Mouse (Mus musculus): ENCODE results near the gene Slc25a28.

Gene Slc25a28

DNA sequence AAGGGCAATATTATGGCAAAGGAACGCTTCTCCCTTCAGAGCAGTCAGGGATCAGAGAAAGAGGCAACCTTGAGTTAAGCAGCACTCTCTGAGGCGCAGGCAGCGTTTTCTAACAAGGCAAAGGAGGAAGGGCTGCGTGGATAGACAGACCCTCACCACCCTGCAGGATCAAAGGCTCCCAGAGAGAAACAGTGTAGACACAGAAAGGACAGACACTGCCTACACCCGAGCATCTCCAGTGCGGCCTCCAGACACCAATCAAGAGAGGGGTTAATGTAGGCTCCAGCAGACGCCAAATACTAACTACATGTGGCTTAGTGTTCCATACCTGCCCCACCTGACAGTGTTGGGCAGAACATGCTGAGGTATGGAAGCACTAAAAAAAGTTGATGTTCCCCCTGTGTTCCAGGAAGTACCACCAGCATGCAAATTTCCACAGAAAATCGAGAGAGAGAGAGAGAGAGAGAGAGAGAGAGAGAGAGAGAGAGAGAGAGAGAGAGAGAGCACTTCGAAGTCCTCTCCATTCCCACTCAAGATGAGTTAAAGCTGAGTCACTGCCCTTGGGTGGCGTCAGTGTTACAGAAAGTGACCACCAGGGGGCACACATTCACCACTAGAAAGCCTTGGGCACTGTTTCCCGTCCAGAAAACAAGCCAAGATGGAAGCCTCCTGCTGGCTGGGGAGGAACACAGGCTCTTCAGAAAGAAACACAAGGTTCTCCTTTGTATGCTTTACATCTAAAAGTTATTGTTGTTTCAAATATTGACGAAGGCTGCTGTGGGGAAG, 44.0 kb downstream of the Slc25a28 start:
- DNase-seq: peak; percentile 85

GRCm38 (mm10) chr19:43629088-43629487, 45.6 kb downstream of the Slc25a28 start:
- DNase-seq: no peak

DNA sequence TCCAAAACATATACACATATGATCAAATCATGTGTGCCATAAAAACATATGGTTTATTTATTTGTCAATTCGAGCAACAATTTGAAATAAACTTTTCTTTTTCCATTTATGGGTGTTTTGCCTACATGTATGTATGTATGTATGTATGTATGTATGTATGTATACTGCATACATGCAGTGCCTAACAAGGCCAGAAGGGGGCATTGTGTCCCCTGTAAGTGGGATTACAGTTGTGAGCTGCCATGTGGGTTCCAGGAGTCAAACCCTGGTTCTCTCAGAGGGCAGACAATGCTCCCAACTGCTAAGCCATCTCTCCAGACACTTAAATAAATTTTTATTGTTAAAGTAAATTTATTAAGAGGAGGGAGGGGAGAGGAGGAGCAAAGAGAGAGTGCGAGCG, 47.3 kb downstream of the Slc25a28 start:
- DNase-seq: no peak

GRCm38 (mm10) chr19:43626160-43626559, 48.5 kb downstream of the Slc25a28 start:
- no peak for DNase-seq

DNA sequence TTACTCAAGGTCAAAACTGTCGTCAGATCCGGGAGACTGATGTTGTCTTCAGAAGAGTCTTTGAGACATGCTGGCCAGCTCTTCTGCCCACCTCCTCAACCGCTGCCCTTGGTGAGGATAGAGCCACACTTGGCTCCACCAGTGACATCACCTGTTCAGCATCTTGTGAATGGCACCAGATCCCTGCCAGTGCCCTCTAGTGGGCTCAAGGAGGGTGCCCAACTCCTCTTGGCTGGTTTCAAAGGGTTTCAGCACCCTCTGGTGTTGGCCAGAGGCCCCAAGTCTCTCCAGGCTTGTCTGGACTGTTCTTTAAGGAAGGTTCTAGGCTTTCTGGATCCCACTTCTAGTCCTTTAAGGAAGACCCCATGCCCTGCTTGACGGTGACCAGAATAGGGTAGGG, 50.8 kb downstream of the Slc25a28 start:
- DNase-seq: peak; percentile 77

DNA sequence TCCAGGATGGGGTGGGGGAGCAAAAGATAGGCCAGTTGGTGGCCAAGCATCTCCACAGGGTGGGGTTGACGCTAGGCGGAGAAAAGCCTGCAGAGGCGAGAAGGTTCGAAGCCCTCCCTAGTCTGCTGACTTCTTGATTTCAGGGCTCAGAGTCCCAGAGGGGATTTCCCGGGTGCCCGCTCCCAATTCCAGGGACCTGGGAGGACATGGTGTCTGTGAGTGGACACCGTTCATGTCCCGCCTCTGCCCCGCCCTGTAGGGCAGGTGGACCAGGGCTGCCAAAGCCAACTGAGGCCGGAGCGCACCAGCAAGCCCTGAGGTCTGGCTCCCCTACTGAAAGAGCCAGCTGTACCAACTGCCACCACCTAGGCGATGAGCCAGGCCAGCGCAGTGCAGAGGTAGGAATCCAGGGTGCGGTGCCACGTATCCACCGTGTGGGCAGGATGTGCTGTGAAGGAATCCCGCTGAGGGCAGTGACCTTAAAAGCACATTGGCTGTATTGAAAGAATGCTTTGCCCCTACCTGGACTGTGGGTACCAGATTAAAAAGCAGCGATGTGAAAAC, 54.7 kb downstream of the Slc25a28 start:
- DNase-seq: no peak

- no peak for DNase-seq
Observed at GRCm38 (mm10) chr19:43618505-43619030, 56.1 kb downstream of the Slc25a28 start.

GRCm38 (mm10) chr19:43617761-43618349, 56.8 kb downstream of the Slc25a28 start:
- DNase-seq: no peak

- DNase-seq: no peak
Observed at GRCm38 (mm10) chr19:43616889-43617288, 57.8 kb downstream of the Slc25a28 start.

DNA sequence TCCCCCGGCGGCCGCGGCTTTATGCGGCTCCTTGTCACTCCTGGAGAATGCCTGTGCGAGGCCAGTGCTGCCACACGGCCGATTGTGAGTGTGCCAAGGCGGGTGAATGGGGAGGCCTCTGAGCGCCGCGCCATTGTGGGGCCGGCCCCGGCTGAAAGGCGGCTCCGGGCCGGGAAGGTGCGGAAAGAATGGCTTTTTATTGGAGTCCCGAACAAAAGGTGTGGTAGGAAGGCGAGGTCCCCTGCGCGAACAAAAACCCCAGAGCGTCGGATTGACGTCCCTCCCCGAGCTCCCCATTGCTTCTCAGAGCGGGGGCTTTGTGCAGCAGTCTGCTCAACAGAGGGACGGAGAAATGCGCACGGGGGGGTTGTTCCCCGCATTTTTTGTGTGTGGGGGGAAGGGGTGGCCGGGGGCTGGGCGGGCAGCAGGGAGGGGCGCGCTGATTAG, 58.2 kb downstream of the Slc25a28 start:
- no peak for DNase-seq

DNA sequence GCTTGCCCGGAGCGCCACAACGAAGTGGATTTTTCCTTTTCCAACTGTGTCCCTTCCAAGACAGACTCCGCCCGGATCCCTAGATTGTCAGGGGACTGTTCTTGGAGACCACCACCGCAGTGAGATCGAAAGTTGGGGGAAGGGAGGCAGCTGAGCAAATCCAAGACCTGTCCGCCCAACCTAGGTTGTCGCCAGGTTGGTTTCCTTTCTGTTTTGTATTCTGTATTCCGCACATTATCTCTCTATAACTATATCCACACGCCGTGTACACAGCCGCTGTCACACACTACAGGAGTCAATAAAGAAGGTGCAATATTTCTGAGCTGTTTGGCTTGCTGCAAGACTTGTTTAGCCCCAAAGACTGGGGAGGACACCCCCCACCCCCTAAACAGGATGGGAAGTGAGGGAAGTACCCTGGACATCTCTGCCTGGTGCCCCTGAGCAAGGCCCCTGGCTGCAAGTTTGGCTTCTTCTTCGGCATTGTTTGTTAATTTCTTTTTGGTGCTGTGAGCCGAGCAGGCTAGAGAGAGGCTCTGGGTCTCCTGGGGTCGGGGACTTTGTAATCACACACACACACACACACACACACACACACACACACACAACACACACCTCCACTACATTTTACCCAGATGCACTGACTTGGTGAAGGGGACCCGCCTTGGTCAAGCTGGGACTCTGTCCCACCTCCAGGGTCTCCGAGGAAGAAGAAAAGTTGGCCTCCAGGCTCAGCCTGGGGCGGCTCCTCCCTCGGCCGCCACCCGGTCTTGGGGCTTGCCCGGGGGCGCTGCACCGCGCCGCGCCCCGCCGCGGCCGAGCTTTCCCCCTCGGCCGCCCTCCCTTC, 58.9 kb downstream of the Slc25a28 start:
- no peak for DNase-seq

DNA sequence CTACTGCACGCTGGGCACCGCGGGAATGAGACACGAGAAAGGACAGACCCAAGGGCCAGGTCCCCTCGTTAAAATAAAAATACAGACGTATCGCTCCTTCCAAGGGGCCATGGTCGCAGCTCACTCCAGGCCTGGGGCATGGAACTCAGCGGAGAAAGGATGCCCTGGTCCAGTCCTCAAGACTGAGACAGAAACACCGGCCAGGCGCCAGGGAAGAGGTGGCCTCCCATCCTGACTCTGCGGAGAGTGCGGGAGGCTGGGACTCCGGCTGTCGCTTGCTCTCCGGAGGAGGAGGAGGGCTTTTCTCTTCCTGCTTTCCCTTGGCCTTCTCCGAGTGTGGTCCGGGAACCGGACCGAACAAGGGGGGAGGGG, 59.6 kb downstream of the Slc25a28 start:
- no peak for DNase-seq

DNA sequence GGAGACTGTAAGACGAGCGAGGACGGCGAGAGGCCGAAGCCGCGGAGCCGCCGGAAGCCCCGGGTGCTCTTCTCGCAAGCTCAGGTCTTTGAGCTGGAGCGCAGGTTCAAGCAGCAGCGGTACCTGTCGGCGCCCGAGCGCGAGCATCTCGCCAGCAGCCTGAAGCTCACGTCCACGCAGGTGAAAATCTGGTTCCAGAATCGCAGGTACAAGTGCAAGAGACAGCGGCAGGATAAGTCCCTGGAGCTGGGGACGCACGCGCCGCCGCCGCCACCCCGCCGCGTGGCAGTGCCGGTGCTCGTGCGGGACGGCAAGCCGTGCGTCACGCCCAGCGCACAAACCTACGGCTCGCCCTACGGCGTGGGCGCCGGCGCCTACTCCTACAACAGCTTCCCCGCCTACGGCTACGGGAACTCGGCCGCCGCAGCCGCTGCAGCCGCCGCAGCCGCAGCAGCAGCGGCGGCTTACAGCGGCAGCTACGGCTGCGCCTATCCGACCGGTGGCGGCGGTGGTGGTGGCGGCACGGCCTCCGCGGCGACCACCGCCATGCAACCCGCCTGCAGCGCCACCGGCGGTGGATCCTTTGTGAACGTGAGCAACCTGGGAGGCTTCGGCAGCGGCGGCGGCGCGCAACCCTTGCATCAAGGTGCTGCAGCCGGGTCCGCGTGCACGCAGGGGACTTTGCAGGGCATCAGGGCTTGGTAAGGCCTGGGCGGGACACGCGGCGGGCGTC, 60.2 kb downstream of the Slc25a28 start:
- DNase-seq: no peak

All from kidney, postnatal 14 days (tissue).